Mouse (Mus musculus) E14TG2a.4 (cell line): Measurements from ENCODE around the gene Dlgap3.

ENCODE experiments used
- CTCF ChIP-seq: conservative IDR thresholded peaks from 2 replicates; pipeline ENCODE4 v1.5.1; 2014; ENCODE audit warnings: low read length
- NANOG ChIP-seq: IDR thresholded peaks from 2 replicates; pipeline ENCODE4 v1.6.1; 2014; ENCODE audit warnings: borderline replicate concordance, low read length, mixed read lengths

DNA sequence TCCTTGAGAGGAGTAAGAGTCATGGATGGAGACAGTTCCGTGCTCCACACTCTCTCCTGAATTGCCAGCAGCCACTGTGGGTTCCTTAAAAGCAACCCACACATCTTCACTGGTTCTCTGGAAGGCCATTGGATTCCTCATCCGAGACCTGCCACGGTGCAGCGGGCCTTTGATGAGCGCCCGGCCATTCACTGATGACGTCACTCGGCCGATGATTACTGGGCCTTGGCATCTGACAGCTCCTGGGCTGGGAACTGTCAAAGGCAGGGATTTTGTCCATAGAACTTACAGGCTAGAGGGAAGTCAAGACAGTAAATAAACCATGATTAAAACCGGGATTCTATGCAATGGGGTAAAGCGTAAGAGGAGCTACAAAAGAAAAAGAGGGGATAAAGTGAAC, 48.0 kb downstream of the Dlgap3 start:
- TF ChIP-seq CTCF = no peak
- no peak for TF ChIP-seq NANOG
